Mouse (Mus musculus) hindbrain, embryonic 16.5 days (tissue): ENCODE measurements around the gene Gan. TPM values are rescaled to one million over a fixed set of nuclear protein-coding genes. Genes with fewer than 3 reads are reported as not detected.

Experiments used
- ATAC-seq: fragments of 200-750 bp; cut with Nextera tagmentation; 2 replicates; pipeline ENCODE4 v1.8.0; 2017; ENCODE audit warnings: moderate TSS enrichment, moderate library complexity
- H3K27ac ChIP-seq: fragments of 300-500 bp; sonication (generic); 2 replicates; pipeline ENCODE4 v1.5.1; 2014; ENCODE audit warnings: low read depth, mild to moderate bottlenecking, control low read depth, low read length, moderate library complexity
- H3K27me3 ChIP-seq: fragments of 300-500 bp; sonication (generic); replicated peaks from 2 replicates; pipeline ENCODE4 v1.6.1; 2014; ENCODE audit warnings: low read length; ENCODE audit not compliant: control insufficient read depth, insufficient read depth
- H3K36me3 ChIP-seq: fragments of 300-500 bp; sonication (generic); 2 replicates; pipeline ENCODE4 v1.6.1; 2014; ENCODE audit warnings: mild to moderate bottlenecking, low read length, moderate library complexity, mixed read lengths; ENCODE audit not compliant: control insufficient read depth, insufficient read depth
- H3K4me1 ChIP-seq: fragments of 300-500 bp; sonication (generic); 2 replicates; pipeline ENCODE4 v1.6.1; 2014; ENCODE audit warnings: low read depth, low read length; ENCODE audit not compliant: control insufficient read depth, insufficient read depth
- H3K4me2 ChIP-seq: fragments of 300-500 bp; sonication (generic); 2 replicates; pipeline ENCODE4 v1.6.1; 2014; ENCODE audit warnings: mild to moderate bottlenecking, low read length, control low read depth, moderate library complexity
- H3K4me3 ChIP-seq: fragments of 300-500 bp; sonication (generic); 2 replicates; pipeline ENCODE4 v1.5.1; 2014; ENCODE audit warnings: mild to moderate bottlenecking, low read length, control low read depth, moderate library complexity
- H3K9ac ChIP-seq: fragments of 300-500 bp; sonication (generic); 2 replicates; pipeline ENCODE4 v1.6.1; 2014; ENCODE audit warnings: low read depth, mild to moderate bottlenecking, control low read depth, low read length, moderate library complexity
- H3K9me3 ChIP-seq: fragments of 300-500 bp; sonication (generic); 2 replicates; pipeline ENCODE4 v1.6.1; 2014; ENCODE audit warnings: mild to moderate bottlenecking, low read length, moderate library complexity; ENCODE audit not compliant: control insufficient read depth
- WGBS: fragments of 180-500 bp; shearing (Covaris S2); extraction: QIAGEN DNeasy Blood & Tissue Kit; methylation state at CpG from one replicate; pipeline ENCODE4 v1.1.7; 2014; 5-methylcytosine and 5-hydroxymethylcytosine counted together
- polyA plus RNA-seq: library from polyadenylated mRNA; unstranded; fragments of >200 nt; fragmentation: Nextera tagmentation; extraction: Ambion mirVana; gene quantifications from 2 replicates; pipeline ENCODE4 v1.2.1, GENCODE M21; 2015

Gene Gan
- polyA plus RNA-seq, 1 experiment from 2014 or later: 2.8 TPM

DNA sequence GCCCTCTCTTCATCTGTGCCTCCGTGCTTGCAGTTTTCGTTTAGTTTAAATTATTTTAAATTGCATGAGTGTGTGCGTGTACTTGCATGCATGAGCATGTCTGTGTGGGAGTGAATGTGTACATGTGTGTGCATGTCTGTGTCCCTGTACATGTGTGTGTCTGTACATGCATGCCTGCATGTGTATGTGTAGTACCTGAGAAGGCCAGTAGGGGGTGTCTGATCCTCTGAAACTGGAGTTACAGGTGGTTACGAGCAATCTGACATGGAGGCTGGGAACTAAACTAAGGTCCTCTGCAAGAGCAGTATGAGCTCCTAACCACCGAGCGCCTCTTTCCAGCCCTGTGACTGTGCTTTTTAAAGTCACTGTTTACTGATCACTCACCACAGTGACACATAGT lies 9.4 kb upstream of the Gan start:
- ATAC-seq: no peak
- Histone ChIP-seq H3K27ac (no peak overlapping the region), H3K4me3 (no peak overlapping the region), H3K4me1 (no peaks in the 10 kb centered on the region), H3K9ac (no peak overlapping the region), H3K27me3 (no peaks in the 10 kb centered on the region), H3K4me2 (no peak overlapping the region), H3K36me3 (no peaks in the 10 kb centered on the region), H3K9me3 (no peaks in the 10 kb centered on the region)
- 92% methylated on average over 6 of the region's 6 CpGs for WGBS

DNA sequence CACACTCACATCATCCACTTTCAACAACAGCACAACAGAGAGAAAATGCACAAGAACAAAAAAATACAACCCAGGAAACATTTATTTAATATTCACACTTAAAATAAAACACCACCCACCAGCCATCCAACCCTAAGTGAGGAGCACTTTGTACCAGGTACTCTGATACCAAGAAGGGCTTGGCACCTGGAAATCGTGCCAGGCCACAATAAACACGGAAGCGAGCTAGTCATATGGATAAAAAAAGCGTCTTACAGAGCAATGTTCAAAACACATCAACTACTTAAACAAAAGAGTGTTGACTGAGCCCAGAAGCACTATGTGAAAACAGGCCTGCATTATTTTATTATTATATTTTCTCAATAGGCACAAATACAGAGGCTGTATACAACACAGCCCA lies 1.8 kb upstream of the Gan start:
- H3K4me2 ChIP-seq: no peak overlapping the region
- H3K9ac ChIP-seq: no peak overlapping the region
- no peaks in the 10 kb centered on the region for H3K36me3 ChIP-seq
- peaks cover 29% of the 10 kb centered on the region for H3K4me1 ChIP-seq
- no peaks in the 10 kb centered on the region for H3K9me3 ChIP-seq
- H3K27ac ChIP-seq: no peak overlapping the region
- no peaks in the 10 kb centered on the region for H3K27me3 ChIP-seq
- 92% methylated on average over 4 of the region's 4 CpGs for WGBS
- no peak overlapping the region for H3K4me3 ChIP-seq
- ATAC-seq: no peak

DNA sequence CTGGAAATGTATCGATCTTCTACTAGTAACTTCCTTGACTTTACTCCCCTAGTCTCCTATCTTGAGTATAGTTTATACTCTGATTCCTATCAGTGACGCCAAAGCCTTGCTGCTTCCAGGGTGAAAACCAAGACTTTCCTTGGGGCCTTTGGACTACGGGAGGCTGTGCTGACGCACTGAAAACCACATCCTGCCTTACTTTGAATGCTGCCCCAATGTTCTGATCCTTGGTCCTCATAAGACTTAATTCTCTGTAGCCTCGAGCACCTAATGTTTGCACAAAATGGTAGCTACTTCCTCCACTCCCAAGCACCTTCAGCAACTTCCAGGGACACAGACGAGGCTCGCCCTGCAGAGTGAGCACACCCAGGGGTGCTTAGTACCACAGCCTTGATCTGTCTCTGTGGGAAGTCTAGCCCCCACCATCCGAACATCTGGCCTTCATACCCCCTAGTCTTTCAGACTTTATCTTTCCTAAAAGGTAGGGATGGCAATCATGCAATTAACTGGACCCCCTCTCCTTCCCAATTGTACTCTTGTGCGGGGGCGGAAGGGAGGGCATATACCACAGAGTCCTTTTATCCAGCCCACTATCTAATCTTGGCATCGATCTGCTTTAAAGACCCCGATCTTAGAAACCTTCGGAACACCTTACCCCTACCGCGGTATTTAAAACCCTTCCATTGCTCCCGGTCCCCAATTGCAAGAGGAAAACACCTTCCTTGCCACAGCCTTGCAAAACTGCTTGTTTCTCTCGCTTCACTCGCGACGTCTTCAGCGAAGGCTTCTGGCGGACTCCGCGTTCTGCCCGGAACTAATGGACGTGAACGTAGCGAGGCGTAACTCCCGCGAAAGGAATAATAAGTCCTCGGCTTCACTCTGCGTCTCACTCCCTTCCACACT lies 818 bp upstream of the Gan start:
- peak overlapping the region; percentile 80 for H3K27ac ChIP-seq
- H3K9me3 ChIP-seq: no peaks in the 10 kb centered on the region
- H3K27me3 ChIP-seq: no peaks in the 10 kb centered on the region
- peak overlapping the region; percentile 75 for H3K9ac ChIP-seq
- peaks cover 29% of the 10 kb centered on the region for H3K4me1 ChIP-seq
- H3K36me3 ChIP-seq: no peaks in the 10 kb centered on the region
- peak overlapping the region; percentile 98 for H3K4me3 ChIP-seq
- WGBS: 12% methylated on average over 33 of the region's 33 CpGs
- peak; percentile 24 for ATAC-seq
- peak overlapping the region; percentile 97 for H3K4me2 ChIP-seq

DNA sequence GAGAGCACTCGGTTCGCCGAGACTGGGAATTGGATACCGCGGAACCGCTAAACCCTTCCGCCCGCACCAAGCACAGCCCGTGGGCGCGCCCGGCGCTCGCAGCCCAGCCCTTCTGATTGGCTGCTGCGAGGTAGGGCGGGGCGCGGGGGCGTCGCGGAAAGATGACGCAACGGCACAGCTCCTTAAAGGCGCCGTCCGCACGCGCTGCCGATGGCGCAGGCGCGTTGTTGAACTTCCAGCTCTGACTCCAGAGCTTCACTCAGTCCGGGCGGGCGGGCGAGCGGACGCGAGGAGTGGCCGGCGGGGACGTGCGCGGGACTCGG lies 205 bp upstream of the Gan start:
- WGBS: under 1% methylated on average over 44 of the region's 45 CpGs
- peak; percentile 96 for ATAC-seq
- peak overlapping the region; percentile 85 for H3K27ac ChIP-seq

DNA sequence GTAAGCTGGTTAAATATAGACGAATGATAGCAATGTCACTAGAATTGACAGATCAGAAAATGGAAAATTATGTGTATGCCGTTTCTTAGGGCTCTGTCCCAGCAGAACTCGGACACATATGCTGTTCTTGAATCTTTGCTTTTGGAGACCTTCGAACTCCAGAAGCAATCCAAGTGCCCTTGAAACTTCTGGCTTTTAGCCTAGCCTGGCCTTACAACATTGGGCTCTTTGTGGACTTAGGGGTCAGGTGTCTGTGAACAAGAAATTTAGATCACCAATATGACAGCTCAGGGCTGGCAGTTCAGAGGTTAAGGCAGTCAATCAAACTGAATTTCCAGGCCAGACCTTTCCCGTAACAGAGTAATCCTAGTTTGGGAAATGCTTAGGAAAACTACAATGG lies 1.1 kb downstream of the Gan start:
- Histone ChIP-seq H3K27me3 (no peaks in the 10 kb centered on the region), H3K27ac (no peak overlapping the region), H3K4me2 (peak overlapping the region; percentile 80), H3K4me1 (peaks cover 29% of the 10 kb centered on the region), H3K36me3 (no peaks in the 10 kb centered on the region), H3K9ac (no peak overlapping the region; the same call in 1 of the 2 replicates), H3K4me3 (peak overlapping the region; percentile 98), H3K9me3 (no peaks in the 10 kb centered on the region)
- ATAC-seq: no peak
- 68% methylated on average over 5 of the region's 5 CpGs for WGBS

More for the DNA sequence above, 205 bp upstream of the Gan start:
- H3K4me2 ChIP-seq: peak overlapping the region; percentile 97
- H3K9me3 ChIP-seq: no peaks in the 10 kb centered on the region
- H3K4me1 ChIP-seq: peaks cover 29% of the 10 kb centered on the region
- peak overlapping the region; percentile 98 for H3K4me3 ChIP-seq
- H3K27me3 ChIP-seq: no peaks in the 10 kb centered on the region
- no peaks in the 10 kb centered on the region for H3K36me3 ChIP-seq
- peak overlapping the region; percentile 92 for H3K9ac ChIP-seq

DNA sequence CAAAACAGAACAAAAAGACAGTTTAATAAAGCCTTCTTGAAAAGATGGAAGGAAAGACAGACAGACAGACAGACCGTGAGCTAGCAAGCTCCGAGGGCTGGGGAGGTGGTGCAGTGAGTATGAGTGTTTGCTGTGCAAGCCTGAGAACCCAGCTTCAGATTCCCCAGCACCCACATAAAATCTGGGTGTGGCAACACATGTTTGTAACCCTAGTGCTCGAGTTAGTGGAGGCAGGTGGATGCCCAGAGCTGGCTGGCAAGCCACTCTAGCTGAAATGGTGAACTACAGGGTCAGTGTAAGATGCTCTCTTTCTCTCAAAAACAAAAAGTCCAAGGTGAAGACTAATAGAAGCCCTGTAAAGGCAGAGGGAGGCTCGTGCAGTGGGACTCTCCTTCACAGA lies 7.0 kb downstream of the Gan start:
- WGBS: 92% methylated on average over 4 of the region's 4 CpGs
- Histone ChIP-seq H3K36me3 (no peaks in the 10 kb centered on the region), H3K27me3 (no peaks in the 10 kb centered on the region), H3K4me2 (no peak overlapping the region), H3K4me1 (peaks cover 2% of the 10 kb centered on the region), H3K27ac (no peak overlapping the region), H3K9me3 (no peaks in the 10 kb centered on the region), H3K4me3 (no peak overlapping the region), H3K9ac (no peak overlapping the region)
- no peak for ATAC-seq

DNA sequence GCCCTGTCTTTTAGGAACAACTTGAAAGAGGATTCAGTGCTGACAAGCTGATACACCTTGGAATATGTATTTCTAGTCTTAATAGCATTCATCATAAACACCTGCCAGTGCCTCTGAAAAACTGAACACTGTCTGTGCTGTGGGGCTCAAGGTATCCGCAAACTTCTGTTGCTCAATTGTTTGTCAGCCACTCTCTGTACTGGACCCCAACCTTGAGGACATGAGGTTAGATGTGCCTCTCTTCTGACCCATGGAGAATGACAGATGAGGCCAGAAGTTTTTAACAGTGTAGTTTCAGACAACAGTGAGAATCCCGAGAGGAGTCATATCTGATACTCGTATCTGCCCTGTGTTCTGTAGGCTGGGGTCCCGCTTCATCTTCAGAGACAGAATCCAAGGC lies 7.6 kb downstream of the Gan start:
- H3K9me3 ChIP-seq: no peaks in the 10 kb centered on the region
- no peak overlapping the region for H3K9ac ChIP-seq
- H3K4me2 ChIP-seq: no peak overlapping the region
- no peaks in the 10 kb centered on the region for H3K27me3 ChIP-seq
- 94% methylated on average over 4 of the region's 4 CpGs for WGBS
- peaks cover 2% of the 10 kb centered on the region; the same call in 1 of the 2 replicates for H3K4me1 ChIP-seq
- H3K36me3 ChIP-seq: no peaks in the 10 kb centered on the region
- no peak overlapping the region for H3K27ac ChIP-seq
- ATAC-seq: no peak
- no peak overlapping the region for H3K4me3 ChIP-seq

DNA sequence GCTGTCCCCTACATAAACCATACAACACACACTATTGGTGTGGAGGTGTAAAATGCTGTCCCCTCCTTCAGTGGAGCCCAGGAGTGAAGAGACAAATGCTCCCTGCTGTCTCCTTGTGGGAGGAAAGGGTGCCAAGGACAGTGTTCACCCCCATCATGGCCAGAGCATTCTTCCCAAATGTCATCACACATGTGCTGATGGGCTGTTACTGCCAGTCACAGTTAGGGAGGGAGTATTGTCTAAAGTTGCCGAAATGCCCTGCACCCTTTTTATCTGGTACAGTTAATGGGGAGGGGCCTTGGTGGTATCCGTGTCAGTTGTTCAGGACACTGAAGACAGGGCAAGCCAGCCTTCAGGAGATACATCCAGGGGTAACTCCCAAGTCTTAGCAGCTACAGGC lies 8.6 kb downstream of the Gan start:
- Histone ChIP-seq H3K9me3 (no peaks in the 10 kb centered on the region), H3K4me3 (no peak overlapping the region), H3K4me1 (peaks cover 2% of the 10 kb centered on the region; the same call in 1 of the 2 replicates), H3K4me2 (no peak overlapping the region), H3K27me3 (no peaks in the 10 kb centered on the region), H3K9ac (no peak overlapping the region), H3K27ac (no peak overlapping the region), H3K36me3 (no peaks in the 10 kb centered on the region)
- WGBS: 91% methylated on average over 2 of the region's 2 CpGs
- ATAC-seq: no peak

DNA sequence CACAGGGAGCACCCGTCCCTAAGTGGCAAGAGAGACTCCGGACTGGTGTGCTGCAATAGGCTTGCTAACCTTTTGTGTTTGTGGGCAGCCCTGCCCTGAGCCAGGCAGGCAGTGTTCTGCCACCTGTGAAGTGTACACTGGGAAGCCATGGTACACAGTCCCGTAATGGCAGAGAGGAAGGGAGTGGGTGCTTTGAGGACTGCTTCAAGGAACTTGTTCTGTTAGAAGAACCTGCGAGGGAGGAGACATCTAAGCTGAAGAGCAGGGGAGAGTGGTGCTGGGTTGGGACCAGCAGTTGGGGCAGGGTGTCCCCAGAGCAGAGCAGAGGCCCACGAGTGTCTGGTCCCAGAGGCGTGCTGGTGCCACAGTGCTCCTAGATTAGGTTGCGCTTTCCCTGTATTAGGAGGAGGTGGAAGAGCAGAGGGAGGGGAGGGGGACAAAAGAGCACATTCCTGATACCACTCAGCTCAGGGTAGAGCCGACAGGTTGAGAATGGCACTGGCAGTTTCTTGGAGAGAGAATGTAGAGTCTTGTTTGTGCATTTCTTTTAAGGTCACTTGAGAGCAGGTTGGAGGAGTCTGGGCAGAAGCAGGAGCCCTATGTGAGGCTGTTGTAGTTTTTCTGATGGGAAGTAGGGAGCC lies 9.4 kb downstream of the Gan start:
- Histone ChIP-seq H3K27ac (no peak overlapping the region), H3K36me3 (no peaks in the 10 kb centered on the region), H3K4me2 (no peak overlapping the region), H3K27me3 (no peaks in the 10 kb centered on the region), H3K4me3 (no peak overlapping the region), H3K9me3 (no peaks in the 10 kb centered on the region), H3K9ac (no peak overlapping the region), H3K4me1 (peaks cover 2% of the 10 kb centered on the region; the same call in 1 of the 2 replicates)
- ATAC-seq: no peak
- WGBS: 83% methylated on average over 8 of the region's 8 CpGs
